Mouse (Mus musculus) adrenal gland, postnatal 36 days (tissue): ENCODE data around the gene Zfp174. TPM values are rescaled to one million over a fixed set of nuclear protein-coding genes. Genes with fewer than 3 reads are reported as not detected.
A peak's percentile ranks its signal among the peaks of the same experiment; 100 is the strongest.

Source experiments
- DNase-seq, 2 experiments: peaks; one replicate each; pipeline ENCODE4 v3.0.0; 2021; ENCODE audit warnings: mixed read lengths in 1 of 2
- total RNA-seq, 2 experiments: library from RNA; stranded (reverse); gene quantifications; 2 replicates each; pipeline ENCODE4 v1.2.3; 2021

Gene Zfp174
- total RNA-seq, 2 experiments from 2014 or later = 2.5 to 12.0 TPM

DNA sequence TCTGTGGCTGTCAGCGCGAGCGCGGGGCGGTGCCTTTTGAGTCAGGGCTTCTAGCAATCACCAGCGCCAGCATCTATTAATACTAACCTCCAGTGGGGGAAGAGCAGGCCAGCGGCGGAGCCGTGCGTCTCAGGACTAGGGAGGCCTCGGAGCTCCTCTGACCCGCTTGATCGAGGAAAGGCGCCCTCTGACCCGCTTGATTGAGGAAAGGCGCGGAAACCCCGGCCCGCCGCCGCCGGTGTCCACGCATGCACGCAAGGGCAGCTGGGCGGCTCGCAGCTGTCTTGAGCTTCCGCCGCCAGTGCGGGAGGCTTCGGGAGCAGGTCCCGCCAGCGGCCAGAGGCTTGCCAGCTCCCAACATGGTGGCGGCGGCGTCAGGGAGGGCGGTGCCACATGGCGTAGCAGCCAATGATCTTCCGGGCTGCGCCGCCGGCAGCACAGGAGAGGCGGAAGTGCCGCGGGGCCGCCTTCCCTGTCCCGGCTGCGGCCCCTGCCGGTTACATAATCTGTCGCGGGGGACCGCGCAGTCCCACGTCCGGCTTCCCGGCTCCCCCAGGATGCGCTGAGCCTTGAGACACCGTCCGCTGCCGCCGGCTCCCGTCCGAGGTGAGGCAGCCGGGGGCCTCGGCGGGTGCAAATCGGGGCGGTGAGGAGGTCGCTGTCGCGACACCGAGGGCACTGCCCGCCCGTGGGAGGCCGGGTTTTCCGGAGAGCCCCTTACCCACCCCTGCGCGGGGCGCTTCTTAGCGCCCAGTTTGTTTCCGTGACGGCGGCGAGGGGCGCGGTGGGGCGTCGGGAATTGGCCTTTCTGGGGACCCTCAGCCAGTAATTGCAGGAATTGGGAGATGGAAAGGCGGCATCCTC lies 37.4 kb downstream of the Zfp174 start, which contains the start of the genes Zfp597 and Gm20695:
Zfp597 (minus strand) TSS at position 361 of the 864 bp plus-strand sequence.
Gm20695 (plus strand) TSS at position 448 of the 864 bp plus-strand sequence.
- peak; percentile 98 for DNase-seq

- peak in 1 of 2 experiments; percentile 13 for DNase-seq
Observed at GRCm38 (mm10) chr16:3885065-3885670, 38.1 kb downstream of the Zfp174 start.

DNA sequence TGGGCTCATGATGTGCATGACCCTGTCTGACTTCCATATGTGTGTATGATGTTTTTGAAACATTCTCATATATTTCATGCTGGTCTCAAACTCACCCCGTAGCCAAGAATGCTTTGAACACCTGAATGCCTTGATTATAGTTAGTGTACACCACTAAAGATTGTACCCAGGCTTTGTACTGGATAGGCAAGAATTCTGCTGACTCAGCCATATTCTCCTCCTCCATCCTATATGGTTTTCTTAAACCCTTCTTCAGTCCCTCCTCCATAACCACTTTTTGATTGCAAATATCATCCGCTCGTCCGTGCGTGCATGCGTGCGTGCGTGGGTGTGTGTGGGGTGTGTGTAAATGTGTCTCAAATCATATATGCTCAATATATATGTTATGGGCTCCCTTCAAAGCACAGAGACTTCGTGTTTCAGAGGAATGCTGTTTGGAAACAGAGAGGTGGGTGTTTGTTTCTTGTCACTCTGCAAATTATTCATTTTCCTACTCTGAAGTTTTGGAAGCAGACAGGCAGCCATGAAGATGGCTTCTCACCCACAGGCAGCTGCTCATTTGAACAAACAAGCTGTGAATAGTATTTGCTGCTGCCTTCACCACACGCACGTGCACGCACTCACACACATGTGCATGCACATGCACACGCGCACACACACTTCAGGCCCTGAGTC lies 44.7 kb downstream of the Zfp174 start:
- DNase-seq = no peak

- DNase-seq = no peak
Observed at GRCm38 (mm10) chr16:3893739-3894138, 46.7 kb downstream of the Zfp174 start.

DNA sequence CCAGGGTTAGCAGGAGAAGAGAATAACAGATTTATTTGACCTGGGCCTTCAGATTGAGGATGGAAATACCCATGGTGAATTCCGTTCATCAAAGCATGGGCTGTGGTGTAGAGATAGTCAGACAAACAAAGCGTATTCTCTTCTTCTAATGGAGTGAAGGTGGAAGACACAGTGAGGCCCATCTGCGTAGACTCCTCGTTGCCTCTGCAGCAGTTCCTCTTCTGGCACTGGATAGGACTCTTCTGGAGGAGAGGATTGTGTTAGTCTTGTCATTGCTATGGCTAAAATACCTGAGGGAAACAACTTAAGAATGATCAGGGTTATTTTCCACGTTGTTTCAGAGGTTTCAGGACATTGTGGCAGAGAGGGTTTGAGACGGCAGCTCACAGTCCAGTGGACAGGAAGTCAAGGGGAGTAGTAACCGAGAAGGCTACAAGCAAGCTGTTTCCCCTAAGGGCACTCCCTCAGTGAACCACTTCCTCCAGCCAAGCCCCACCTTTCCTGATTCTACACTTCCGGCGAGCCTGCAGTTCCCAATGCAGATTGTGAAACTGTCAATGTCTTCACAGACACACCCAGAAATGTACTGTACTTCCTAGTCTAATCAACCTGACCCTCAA lies 48.2 kb downstream of the Zfp174 start:
- DNase-seq = peak; percentile 21 to 39

DNA sequence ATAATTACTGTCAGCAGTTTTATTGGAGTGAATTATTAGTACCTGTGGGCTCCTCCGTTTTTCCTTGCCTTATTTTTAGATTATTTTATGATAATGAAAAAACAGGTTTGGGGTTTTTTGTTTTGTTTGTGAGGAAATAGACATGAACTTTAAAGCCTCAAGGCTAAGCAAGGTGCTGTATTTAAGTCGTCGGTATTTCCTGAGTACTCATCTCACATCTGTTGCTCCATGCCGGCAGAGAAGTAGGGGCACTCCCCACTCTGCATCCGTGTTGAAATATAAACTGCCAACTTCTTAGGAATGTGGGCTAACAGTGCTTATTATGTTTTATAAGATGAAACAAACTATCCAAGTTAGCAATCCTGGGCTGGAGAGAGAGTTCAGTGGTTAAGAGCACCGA lies 49.0 kb downstream of the Zfp174 start:
- no peak for DNase-seq

DNA sequence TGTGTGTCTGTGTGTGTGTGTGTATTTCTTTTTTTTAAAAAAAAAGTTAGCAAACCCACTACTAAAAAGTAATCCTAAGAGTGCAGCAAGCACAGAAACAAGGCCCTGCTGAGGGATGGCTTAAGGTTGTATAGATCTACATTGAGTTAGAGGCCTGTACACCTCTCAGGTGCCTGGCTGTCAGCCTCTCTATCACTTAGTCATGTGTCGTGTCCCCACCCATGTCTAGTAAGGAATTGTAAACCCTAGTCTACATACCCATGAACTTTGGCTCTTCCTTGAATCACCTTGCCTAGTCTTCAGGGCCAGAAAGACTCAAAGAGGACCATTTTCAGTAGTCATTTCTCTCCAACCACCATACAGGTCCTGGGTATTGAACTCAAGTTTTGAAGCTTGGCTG lies 49.5 kb downstream of the Zfp174 start:
- no peak for DNase-seq

DNA sequence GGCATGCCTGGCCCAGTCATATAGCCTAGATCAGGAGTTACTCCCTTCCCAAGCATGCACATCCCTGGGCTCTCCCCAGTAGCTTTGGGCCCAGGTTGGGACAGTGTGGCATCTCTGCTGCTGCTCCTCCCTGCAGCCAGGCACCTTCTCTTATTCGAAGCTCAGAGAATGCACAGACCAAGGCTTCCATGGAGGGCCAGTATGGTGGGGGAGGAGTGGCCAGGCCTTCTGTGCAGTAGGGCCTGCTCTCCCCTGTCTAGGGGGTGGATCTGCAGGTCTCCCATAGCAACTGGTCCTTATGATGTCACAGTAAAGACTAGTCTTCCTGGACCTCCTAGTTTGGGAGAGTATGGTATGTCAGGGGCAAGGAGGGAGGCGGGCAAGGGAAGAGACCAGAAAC lies 60.4 kb downstream of the Zfp174 start:
- no peak for DNase-seq

Other genes with a start within 250 kb of the Zfp174 start
- not detected for gene Mefv, start 129.2 kb upstream of the Zfp174 start, total RNA-seq
- 10 to 100 TPM; 18.1 to 23.8 TPM for gene Zfp263, start 103.2 kb upstream of the Zfp174 start, total RNA-seq
- not detected for gene Olfr15, start 16.4 kb upstream of the Zfp174 start, total RNA-seq
- gene Naa60, start 25.1 kb downstream of the Zfp174 start, total RNA-seq = 100 to 1,000 TPM in 1 of 2 experiments, 10 to 100 TPM in 1; 74.8 to 115 TPM
- 10 to 100 TPM; 14.1 to 21.7 TPM for gene Zfp597, start 37.3 kb downstream of the Zfp174 start, total RNA-seq
- gene Gm20695, start 37.4 kb downstream of the Zfp174 start, total RNA-seq = 1 to 10 TPM; 1.3 to 1.5 TPM
- 1 to 10 TPM; 3.2 to 4.0 TPM for gene 1700037C18Rik, start 61.4 kb downstream of the Zfp174 start, total RNA-seq
- gene Cluap1, start 61.5 kb downstream of the Zfp174 start, total RNA-seq = 10 to 100 TPM; 16.9 to 20.8 TPM
- gene Nlrc3, start 129.4 kb downstream of the Zfp174 start, total RNA-seq = 1 to 10 TPM; 3.1 to 3.8 TPM
- 10 to 100 TPM; 18.1 to 53.9 TPM for gene Slx4, start 156.5 kb downstream of the Zfp174 start, total RNA-seq
- gene Dnase1, start 189.7 kb downstream of the Zfp174 start, total RNA-seq = not detected
- 100 to 1,000 TPM; 197 to 218 TPM for gene Trap1, start 230.6 kb downstream of the Zfp174 start, total RNA-seq